Mouse (Mus musculus) spleen, postnatal 10 days (tissue): ENCODE data around the gene Cpm.
A peak's percentile ranks its signal among the peaks of the same experiment; 100 is the strongest.
"Not testable (repeated sequence)": the region's sequence is repeated elsewhere in the genome, so short reads cannot be mapped to it uniquely, and the experiment has no call there.

Source experiments
- DNase-seq, 2 experiments: peaks; one replicate each; pipeline ENCODE4 v3.0.0; 2021 to 2022; ENCODE audit warnings: low spot score in 2 of 2

Cpm gene

GRCm38 (mm10) chr10:117702024-117702833 lies 72.9 kb downstream of the Cpm start:
- no peak for DNase-seq

- DNase-seq, result no peak
Observed at GRCm38 (mm10) chr10:117703506-117703905, 74.2 kb downstream of the Cpm start.

GRCm38 (mm10) chr10:117704314-117704963 lies 75.1 kb downstream of the Cpm start:
- not testable (repeated sequence) for DNase-seq

- no peak for DNase-seq
Observed at GRCm38 (mm10) chr10:117704964-117705335, 75.7 kb downstream of the Cpm start.

- DNase-seq, result no peak
Observed at GRCm38 (mm10) chr10:117705806-117706205, 76.5 kb downstream of the Cpm start.

GRCm38 (mm10) chr10:117706440-117706839 lies 77.1 kb downstream of the Cpm start:
- DNase-seq, result no peak

- no peak for DNase-seq
Observed at GRCm38 (mm10) chr10:117707114-117707838, 78.0 kb downstream of the Cpm start.

GRCm38 (mm10) chr10:117708376-117708775 lies 79.1 kb downstream of the Cpm start:
- no peak for DNase-seq

- DNase-seq, result no peak
Observed at GRCm38 (mm10) chr10:117708856-117709255, 79.6 kb downstream of the Cpm start.

GRCm38 (mm10) chr10:117709326-117709830 lies 80.1 kb downstream of the Cpm start:
- no peak for DNase-seq

- DNase-seq, result peak; percentile 77 to 84
Observed at GRCm38 (mm10) chr10:117709930-117710603, 80.8 kb downstream of the Cpm start.

GRCm38 (mm10) chr10:117710604-117711141 lies 81.4 kb downstream of the Cpm start, which contains the start of gene Mdm2:
TSS of gene Mdm2 (minus strand) at chr10:117710758.
- DNase-seq, result peak; percentile 99

GRCm38 (mm10) chr10:117711408-117711807 lies 82.1 kb downstream of the Cpm start:
- no peak for DNase-seq

GRCm38 (mm10) chr10:117712191-117712754 lies 83.0 kb downstream of the Cpm start:
- DNase-seq, result no peak

- DNase-seq, result no peak
Observed at GRCm38 (mm10) chr10:117712871-117713270, 83.6 kb downstream of the Cpm start.

- no peak for DNase-seq
Observed at GRCm38 (mm10) chr10:117713466-117713865, 84.2 kb downstream of the Cpm start.

- DNase-seq, result no peak
Observed at GRCm38 (mm10) chr10:117714048-117714545, 84.8 kb downstream of the Cpm start.

GRCm38 (mm10) chr10:117714928-117715500 lies 85.7 kb downstream of the Cpm start:
- no peak for DNase-seq

GRCm38 (mm10) chr10:117715654-117716053 lies 86.4 kb downstream of the Cpm start:
- not testable (repeated sequence) for DNase-seq

GRCm38 (mm10) chr10:117716686-117717085 lies 87.4 kb downstream of the Cpm start:
- DNase-seq, result no peak
